Mouse (Mus musculus): Measurements from ENCODE around the gene Atp1a4. TPM values are rescaled to one million over a fixed set of nuclear protein-coding genes. Genes with fewer than 3 reads are reported as not detected.

Atp1a4 gene
- polyA plus RNA-seq, 1 experiment: 331 TPM

- peaks cover 31% of the 10 kb centered on the region for H3K4me1 ChIP-seq (ENCODE audit: control insufficient read depth, insufficient read depth, low read length)
- TF ChIP-seq POLR2A (IDR thresholded peaks at IDR 0.05; ENCODE audit: control insufficient read depth, low read depth, low read length): no peak
- no peak for TF ChIP-seq CTCF (IDR thresholded peaks at IDR 0.05; ENCODE audit: control insufficient read depth, insufficient read depth, insufficient replicate concordance, low read depth, low read length)
- H3K27ac ChIP-seq (ENCODE audit: control insufficient read depth, insufficient read depth, low read depth, low read length): peak within 1 kb of the TSS; percentile 81
- no peaks in the 10 kb centered on the region for H3K27me3 ChIP-seq (ENCODE audit: control insufficient read depth, insufficient read depth, low read length)
- no peaks in the 10 kb centered on the region for H3K36me3 ChIP-seq (ENCODE audit: control insufficient read depth, insufficient read depth, low read length)
- peak within 1 kb of the TSS; percentile 87 for H3K4me3 ChIP-seq (ENCODE audit: control insufficient read depth, low read depth, low read length)
Measured at GRCm38 (mm10) chr1:172206141-172206917, 51.9 kb downstream of the Atp1a4 start, which contains the start of gene Pea15a. Gene Pea15a (minus strand): TSS chr1:172206804.

GRCm38 (mm10) chr1:172205741-172206087 is 52.5 kb downstream of the Atp1a4 start:
- Histone ChIP-seq H3K36me3 (ENCODE audit: control insufficient read depth, insufficient read depth, low read length) (no peaks in the 10 kb centered on the region), H3K27ac (ENCODE audit: control insufficient read depth, insufficient read depth, low read depth, low read length) (no peak overlapping the region), H3K27me3 (ENCODE audit: control insufficient read depth, insufficient read depth, low read length) (no peaks in the 10 kb centered on the region), H3K4me1 (ENCODE audit: control insufficient read depth, insufficient read depth, low read length) (peaks cover 35% of the 10 kb centered on the region), H3K4me3 (ENCODE audit: control insufficient read depth, low read depth, low read length) (peak overlapping the region; percentile 87; the same call in 1 of the 2 replicates)
- TF ChIP-seq POLR2A (IDR thresholded peaks at IDR 0.05; ENCODE audit: control insufficient read depth, low read depth, low read length) (no peak), CTCF (IDR thresholded peaks at IDR 0.05; ENCODE audit: control insufficient read depth, insufficient read depth, insufficient replicate concordance, low read depth, low read length) (no peak)

- Histone ChIP-seq H3K27me3 (ENCODE audit: control insufficient read depth, insufficient read depth, low read length) (no peaks in the 10 kb centered on the region), H3K27ac (ENCODE audit: control insufficient read depth, insufficient read depth, low read depth, low read length) (no peak overlapping the region), H3K36me3 (ENCODE audit: control insufficient read depth, insufficient read depth, low read length) (no peaks in the 10 kb centered on the region), H3K4me3 (ENCODE audit: control insufficient read depth, low read depth, low read length) (no peak overlapping the region), H3K4me1 (ENCODE audit: control insufficient read depth, insufficient read depth, low read length) (peaks cover 35% of the 10 kb centered on the region)
- no peak for TF ChIP-seq CTCF (IDR thresholded peaks at IDR 0.05; ENCODE audit: control insufficient read depth, insufficient read depth, insufficient replicate concordance, low read depth, low read length)
- no peak for TF ChIP-seq POLR2A (IDR thresholded peaks at IDR 0.05; ENCODE audit: control insufficient read depth, low read depth, low read length)
Measured at GRCm38 (mm10) chr1:172204814-172205740, 53.1 kb downstream of the Atp1a4 start.

GRCm38 (mm10) chr1:172204033-172204813 is 54.0 kb downstream of the Atp1a4 start:
- H3K4me1 ChIP-seq (ENCODE audit: control insufficient read depth, insufficient read depth, low read length): peaks cover 35% of the 10 kb centered on the region
- no peak overlapping the region for H3K4me3 ChIP-seq (ENCODE audit: control insufficient read depth, low read depth, low read length)
- H3K27ac ChIP-seq (ENCODE audit: control insufficient read depth, insufficient read depth, low read depth, low read length): peak overlapping the region; percentile 20; the same call in 1 of the 2 replicates
- H3K27me3 ChIP-seq (ENCODE audit: control insufficient read depth, insufficient read depth, low read length): no peaks in the 10 kb centered on the region
- TF ChIP-seq CTCF (IDR thresholded peaks at IDR 0.05; ENCODE audit: control insufficient read depth, insufficient read depth, insufficient replicate concordance, low read depth, low read length): no peak
- no peak for TF ChIP-seq POLR2A (IDR thresholded peaks at IDR 0.05; ENCODE audit: control insufficient read depth, low read depth, low read length)
- no peaks in the 10 kb centered on the region; the same call in 1 of the 2 replicates for H3K36me3 ChIP-seq (ENCODE audit: control insufficient read depth, insufficient read depth, low read length)

GRCm38 (mm10) chr1:172203566-172203965 is 54.6 kb downstream of the Atp1a4 start:
- H3K36me3 ChIP-seq (ENCODE audit: control insufficient read depth, insufficient read depth, low read length): no peaks in the 10 kb centered on the region; the same call in 1 of the 2 replicates
- H3K4me1 ChIP-seq (ENCODE audit: control insufficient read depth, insufficient read depth, low read length): peaks cover 35% of the 10 kb centered on the region
- TF ChIP-seq POLR2A (IDR thresholded peaks at IDR 0.05; ENCODE audit: control insufficient read depth, low read depth, low read length) (no peak), CTCF (IDR thresholded peaks at IDR 0.05; ENCODE audit: control insufficient read depth, insufficient read depth, insufficient replicate concordance, low read depth, low read length) (no peak)
- H3K27me3 ChIP-seq (ENCODE audit: control insufficient read depth, insufficient read depth, low read length): no peaks in the 10 kb centered on the region
- H3K27ac ChIP-seq (ENCODE audit: control insufficient read depth, insufficient read depth, low read depth, low read length): peak overlapping the region; percentile 60
- no peak overlapping the region for H3K4me3 ChIP-seq (ENCODE audit: control insufficient read depth, low read depth, low read length)

- no peaks in the 10 kb centered on the region; the same call in 1 of the 2 replicates for H3K36me3 ChIP-seq (ENCODE audit: control insufficient read depth, insufficient read depth, low read length)
- no peaks in the 10 kb centered on the region for H3K27me3 ChIP-seq (ENCODE audit: control insufficient read depth, insufficient read depth, low read length)
- H3K4me3 ChIP-seq (ENCODE audit: control insufficient read depth, low read depth, low read length): no peak overlapping the region
- TF ChIP-seq CTCF (IDR thresholded peaks at IDR 0.05; ENCODE audit: control insufficient read depth, insufficient read depth, insufficient replicate concordance, low read depth, low read length): no peak
- TF ChIP-seq POLR2A (IDR thresholded peaks at IDR 0.05; ENCODE audit: control insufficient read depth, low read depth, low read length): no peak
- H3K27ac ChIP-seq (ENCODE audit: control insufficient read depth, insufficient read depth, low read depth, low read length): peak overlapping the region; percentile 26; the same call in 1 of the 2 replicates
- peaks cover 35% of the 10 kb centered on the region for H3K4me1 ChIP-seq (ENCODE audit: control insufficient read depth, insufficient read depth, low read length)
Measured at GRCm38 (mm10) chr1:172202894-172203522, 55.2 kb downstream of the Atp1a4 start.

Measured in testis, adult 2 months (tissue).